Mouse (Mus musculus): ENCODE results near the gene Mapk9. TPM values are rescaled to one million over a fixed set of nuclear protein-coding genes. Genes with fewer than 3 reads are reported as not detected.

Gene Mapk9
- polyA plus RNA-seq, 1 experiment from 2014 or later: 33.7 TPM

- no peak overlapping the region for H3K4me3 ChIP-seq (ENCODE audit: low read length)
- no peak overlapping the region for H3K4me2 ChIP-seq (ENCODE audit: low read depth, low read length)
- no peak for ATAC-seq (ENCODE audit: low read depth)
- H3K27ac ChIP-seq (ENCODE audit: low read length): no peak overlapping the region
- WGBS: 84% methylated on average over 5 of the region's 5 CpGs
- H3K36me3 ChIP-seq (ENCODE audit: control insufficient read depth, insufficient read depth, low read length): peaks cover 2% of the 10 kb centered on the region; the same call in 1 of the 2 replicates
- peaks cover 8% of the 10 kb centered on the region for H3K4me1 ChIP-seq (replicated peaks; ENCODE audit: control insufficient read depth, insufficient read depth, low read length)
- no peak overlapping the region for H3K9ac ChIP-seq (ENCODE audit: low read length)
- no peaks in the 10 kb centered on the region for H3K27me3 ChIP-seq (ENCODE audit: control insufficient read depth, insufficient read depth, low read depth, low read length)
- H3K9me3 ChIP-seq (ENCODE audit: control insufficient read depth, low read length): no peaks in the 10 kb centered on the region
These were observed 13.6 kb upstream of the Mapk9 start for GRCm38 (mm10) chr11:49832962-49833361.

- no peak overlapping the region for H3K27ac ChIP-seq (ENCODE audit: low read length)
- 82% methylated on average over 6 of the region's 6 CpGs for WGBS
- ATAC-seq (ENCODE audit: low read depth): no peak
- H3K4me2 ChIP-seq (ENCODE audit: low read depth, low read length): no peak overlapping the region
- H3K4me3 ChIP-seq (ENCODE audit: low read length): no peak overlapping the region
- H3K4me1 ChIP-seq (replicated peaks; ENCODE audit: control insufficient read depth, insufficient read depth, low read length): peaks cover 5% of the 10 kb centered on the region
- no peaks in the 10 kb centered on the region for H3K27me3 ChIP-seq (ENCODE audit: control insufficient read depth, insufficient read depth, low read depth, low read length)
- H3K9ac ChIP-seq (ENCODE audit: low read length): no peak overlapping the region
- H3K36me3 ChIP-seq (ENCODE audit: control insufficient read depth, insufficient read depth, low read length): peaks cover 2% of the 10 kb centered on the region; the same call in 1 of the 2 replicates
- H3K9me3 ChIP-seq (ENCODE audit: control insufficient read depth, low read length): no peaks in the 10 kb centered on the region
These were observed 12.3 kb upstream of the Mapk9 start for GRCm38 (mm10) chr11:49834248-49834647.

- no peak for ATAC-seq (ENCODE audit: low read depth)
- no peaks in the 10 kb centered on the region for H3K9me3 ChIP-seq (ENCODE audit: control insufficient read depth, low read length)
- H3K4me1 ChIP-seq (replicated peaks; ENCODE audit: control insufficient read depth, insufficient read depth, low read length): no peaks in the 10 kb centered on the region
- no peak overlapping the region for H3K4me2 ChIP-seq (ENCODE audit: low read depth, low read length)
- H3K9ac ChIP-seq (ENCODE audit: low read length): no peak overlapping the region
- H3K36me3 ChIP-seq (ENCODE audit: control insufficient read depth, insufficient read depth, low read length): peaks cover 2% of the 10 kb centered on the region; the same call in 1 of the 2 replicates
- no peak overlapping the region for H3K27ac ChIP-seq (ENCODE audit: low read length)
- no peak overlapping the region for H3K4me3 ChIP-seq (ENCODE audit: low read length)
- H3K27me3 ChIP-seq (ENCODE audit: control insufficient read depth, insufficient read depth, low read depth, low read length): no peaks in the 10 kb centered on the region
- WGBS: 90% methylated on average over 11 of the region's 11 CpGs
These were observed 11.1 kb upstream of the Mapk9 start for GRCm38 (mm10) chr11:49835257-49835956.

- ATAC-seq (ENCODE audit: low read depth): 0 out of 2 replicates have a peak, but pooled peaks have one; percentile 26
- Histone ChIP-seq H3K4me1 (replicated peaks; ENCODE audit: control insufficient read depth, insufficient read depth, low read length) (no peaks in the 10 kb centered on the region), H3K27me3 (ENCODE audit: control insufficient read depth, insufficient read depth, low read depth, low read length) (no peaks in the 10 kb centered on the region), H3K9ac (ENCODE audit: low read length) (no peak overlapping the region), H3K4me3 (ENCODE audit: low read length) (no peak overlapping the region), H3K27ac (ENCODE audit: low read length) (no peak overlapping the region), H3K4me2 (ENCODE audit: low read depth, low read length) (no peak overlapping the region), H3K36me3 (ENCODE audit: control insufficient read depth, insufficient read depth, low read length) (peaks cover 2% of the 10 kb centered on the region; the same call in 1 of the 2 replicates), H3K9me3 (ENCODE audit: control insufficient read depth, low read length) (no peaks in the 10 kb centered on the region)
- WGBS: 55% methylated on average over 13 of the region's 13 CpGs
These were observed 8.7 kb upstream of the Mapk9 start for GRCm38 (mm10) chr11:49837717-49838407.

GRCm38 (mm10) chr11:49840666-49841065 lies 5.9 kb upstream of the Mapk9 start:
- Histone ChIP-seq H3K27ac (ENCODE audit: low read length) (no peak overlapping the region), H3K4me2 (ENCODE audit: low read depth, low read length) (no peak overlapping the region), H3K9me3 (ENCODE audit: control insufficient read depth, low read length) (no peaks in the 10 kb centered on the region), H3K27me3 (ENCODE audit: control insufficient read depth, insufficient read depth, low read depth, low read length) (no peaks in the 10 kb centered on the region), H3K4me1 (replicated peaks; ENCODE audit: control insufficient read depth, insufficient read depth, low read length) (no peaks in the 10 kb centered on the region), H3K36me3 (ENCODE audit: control insufficient read depth, insufficient read depth, low read length) (no peaks in the 10 kb centered on the region), H3K4me3 (ENCODE audit: low read length) (no peak overlapping the region), H3K9ac (ENCODE audit: low read length) (no peak overlapping the region)
- WGBS: 40% methylated on average over 1 of the region's 1 CpGs
- 0 out of 2 replicates have a peak, but pooled peaks have one; percentile 31 for ATAC-seq (ENCODE audit: low read depth)

- no peak overlapping the region for H3K9ac ChIP-seq (ENCODE audit: low read length)
- no peaks in the 10 kb centered on the region for H3K27me3 ChIP-seq (ENCODE audit: control insufficient read depth, insufficient read depth, low read depth, low read length)
- H3K4me2 ChIP-seq (ENCODE audit: low read depth, low read length): no peak overlapping the region
- ATAC-seq (ENCODE audit: low read depth): no peak
- H3K4me1 ChIP-seq (replicated peaks; ENCODE audit: control insufficient read depth, insufficient read depth, low read length): peaks cover 3% of the 10 kb centered on the region
- 61% methylated on average over 1 of the region's 1 CpGs for WGBS
- H3K36me3 ChIP-seq (ENCODE audit: control insufficient read depth, insufficient read depth, low read length): no peaks in the 10 kb centered on the region
- no peak overlapping the region for H3K4me3 ChIP-seq (ENCODE audit: low read length)
- no peak overlapping the region for H3K27ac ChIP-seq (ENCODE audit: low read length)
- no peaks in the 10 kb centered on the region for H3K9me3 ChIP-seq (ENCODE audit: control insufficient read depth, low read length)
These were observed 4.7 kb upstream of the Mapk9 start for GRCm38 (mm10) chr11:49841886-49842285.

- no peak overlapping the region for H3K4me2 ChIP-seq (ENCODE audit: low read depth, low read length)
- H3K36me3 ChIP-seq (ENCODE audit: control insufficient read depth, insufficient read depth, low read length): no peaks in the 10 kb centered on the region
- H3K9ac ChIP-seq (ENCODE audit: low read length): no peak overlapping the region
- 27% methylated on average over 3 of the region's 3 CpGs for WGBS
- H3K4me1 ChIP-seq (replicated peaks; ENCODE audit: control insufficient read depth, insufficient read depth, low read length): peaks cover 7% of the 10 kb centered on the region
- H3K27me3 ChIP-seq (ENCODE audit: control insufficient read depth, insufficient read depth, low read depth, low read length): no peaks in the 10 kb centered on the region
- no peak for ATAC-seq (ENCODE audit: low read depth)
- H3K9me3 ChIP-seq (ENCODE audit: control insufficient read depth, low read length): no peaks in the 10 kb centered on the region
- H3K27ac ChIP-seq (ENCODE audit: low read length): no peak overlapping the region
- H3K4me3 ChIP-seq (ENCODE audit: low read length): no peak overlapping the region
These were observed 3.8 kb upstream of the Mapk9 start for GRCm38 (mm10) chr11:49842718-49843117.

- peaks cover 17% of the 10 kb centered on the region for H3K4me1 ChIP-seq (replicated peaks; ENCODE audit: control insufficient read depth, insufficient read depth, low read length)
- 79% methylated on average over 10 of the region's 10 CpGs for WGBS
- H3K27me3 ChIP-seq (ENCODE audit: control insufficient read depth, insufficient read depth, low read depth, low read length): no peaks in the 10 kb centered on the region
- no peak for ATAC-seq (ENCODE audit: low read depth)
- H3K27ac ChIP-seq (ENCODE audit: low read length): no peak overlapping the region
- no peak overlapping the region for H3K9ac ChIP-seq (ENCODE audit: low read length)
- H3K36me3 ChIP-seq (ENCODE audit: control insufficient read depth, insufficient read depth, low read length): no peaks in the 10 kb centered on the region
- H3K9me3 ChIP-seq (ENCODE audit: control insufficient read depth, low read length): no peaks in the 10 kb centered on the region
- no peak overlapping the region for H3K4me2 ChIP-seq (ENCODE audit: low read depth, low read length)
- H3K4me3 ChIP-seq (ENCODE audit: low read length): no peak overlapping the region
These were observed 2.2 kb upstream of the Mapk9 start for GRCm38 (mm10) chr11:49844311-49844710.

GRCm38 (mm10) chr11:49844969-49845368 lies 1.6 kb upstream of the Mapk9 start:
- Histone ChIP-seq H3K9me3 (ENCODE audit: control insufficient read depth, low read length) (no peaks in the 10 kb centered on the region), H3K4me1 (replicated peaks; ENCODE audit: control insufficient read depth, insufficient read depth, low read length) (peaks cover 17% of the 10 kb centered on the region), H3K4me3 (ENCODE audit: low read length) (no peak overlapping the region), H3K27me3 (ENCODE audit: control insufficient read depth, insufficient read depth, low read depth, low read length) (no peaks in the 10 kb centered on the region), H3K9ac (ENCODE audit: low read length) (no peak overlapping the region), H3K27ac (ENCODE audit: low read length) (no peak overlapping the region), H3K4me2 (ENCODE audit: low read depth, low read length) (no peak overlapping the region), H3K36me3 (ENCODE audit: control insufficient read depth, insufficient read depth, low read length) (no peaks in the 10 kb centered on the region)
- WGBS: 34% methylated on average over 3 of the region's 3 CpGs
- no peak for ATAC-seq (ENCODE audit: low read depth)

Data from lung, embryonic 16.5 days (tissue).